Mouse (Mus musculus): Measurements from ENCODE around the gene Prdx2.
A peak's percentile ranks its signal among the peaks of the same experiment; 100 is the strongest.

DNA sequence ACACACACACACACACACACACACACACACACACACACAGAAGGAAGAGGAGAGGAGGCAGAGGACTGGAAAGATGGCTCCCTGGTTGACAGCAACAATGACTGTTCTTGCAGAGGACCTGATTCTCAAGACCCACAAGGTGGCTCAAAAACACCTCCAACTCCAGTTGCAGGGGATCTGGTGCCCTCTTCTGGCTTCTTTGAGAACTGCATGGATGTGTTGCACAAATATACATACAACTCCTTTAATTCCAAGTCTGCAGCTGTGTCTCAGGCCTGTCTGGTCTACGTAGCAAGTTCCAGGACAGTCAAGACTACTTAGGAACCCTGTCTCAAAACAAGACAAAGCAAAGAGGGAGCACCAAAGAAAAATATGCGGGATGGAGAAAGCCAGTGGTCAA is 12.6 kb upstream of the Prdx2 start:
- peak; percentile 93 for TF ChIP-seq CTCF (IDR thresholded peaks at IDR 0.05; ENCODE audit: low read depth)
- TF ChIP-seq EP300 (IDR thresholded peaks at IDR 0.05; ENCODE audit: low read depth): no peak
